Mouse (Mus musculus) hindbrain, embryonic 14.5 days (tissue): ENCODE results near the gene Gpld1. TPM values are rescaled to one million over a fixed set of nuclear protein-coding genes. Genes with fewer than 3 reads are reported as not detected.

Experiments used
- ATAC-seq: fragments of 200-750 bp; cut with Nextera tagmentation; 2 replicates; pipeline ENCODE4 v1.8.0; 2017; ENCODE audit warnings: moderate number of reproducible peaks, mild to moderate bottlenecking, moderate TSS enrichment, moderate library complexity; ENCODE audit not compliant: low FRiP score
- DNase-seq: peaks from one replicate; pipeline ENCODE4 v3.0.0-alpha.2; 2015; ENCODE audit warnings: low spot score
- H3K27ac ChIP-seq: fragments of 300-500 bp; sonication (generic); 2 replicates; pipeline ENCODE4 v1.5.1; 2014; ENCODE audit warnings: mild to moderate bottlenecking, moderate library complexity
- H3K27me3 ChIP-seq: fragments of 300-500 bp; sonication (generic); 2 replicates; pipeline ENCODE4 v1.6.1; 2014; ENCODE audit warnings: mild to moderate bottlenecking, low read length, mixed read lengths; ENCODE audit not compliant: control insufficient read depth, insufficient read depth
- H3K36me3 ChIP-seq: fragments of 300-500 bp; sonication (generic); replicated peaks from 2 replicates; pipeline ENCODE4 v1.6.1; 2014; ENCODE audit not compliant: control insufficient read depth, insufficient read depth
- H3K4me1 ChIP-seq: fragments of 300-500 bp; sonication (generic); replicated peaks from 2 replicates; pipeline ENCODE4 v1.6.1; 2014; ENCODE audit warnings: antibody characterized with exemption, low read length, mixed read lengths; ENCODE audit not compliant: control insufficient read depth, insufficient read depth
- H3K4me2 ChIP-seq: fragments of 300-500 bp; sonication (generic); replicated peaks from 2 replicates; pipeline ENCODE4 v1.6.1; 2014; ENCODE audit warnings: mild to moderate bottlenecking, moderate library complexity
- H3K4me3 ChIP-seq: fragments of 300-500 bp; sonication (generic); replicated peaks from 2 replicates; pipeline ENCODE4 v1.5.1; 2014; ENCODE audit warnings: mild to moderate bottlenecking, low read length
- H3K9ac ChIP-seq: fragments of 300-500 bp; sonication (generic); 2 replicates; pipeline ENCODE4 v1.6.1; 2014
- H3K9me3 ChIP-seq: fragments of 300-500 bp; sonication (generic); 2 replicates; pipeline ENCODE4 v1.6.1; 2016; ENCODE audit warnings: low read length; ENCODE audit not compliant: control insufficient read depth
- WGBS: fragments of 180-500 bp; shearing (Covaris S2); extraction: QIAGEN DNeasy Blood & Tissue Kit; methylation state at CpG from one replicate; pipeline ENCODE4 v1.1.7; 2014; 5-methylcytosine and 5-hydroxymethylcytosine counted together
- polyA plus RNA-seq: library from polyadenylated mRNA; unstranded; fragments of >200 nt; fragmentation: Nextera tagmentation; extraction: Ambion mirVana; gene quantifications from 2 replicates; pipeline ENCODE4 v1.2.1, GENCODE M21; 2014

Gpld1 gene
- polyA plus RNA-seq, 1 experiment from 2014 or later, result 3.8 TPM

DNA sequence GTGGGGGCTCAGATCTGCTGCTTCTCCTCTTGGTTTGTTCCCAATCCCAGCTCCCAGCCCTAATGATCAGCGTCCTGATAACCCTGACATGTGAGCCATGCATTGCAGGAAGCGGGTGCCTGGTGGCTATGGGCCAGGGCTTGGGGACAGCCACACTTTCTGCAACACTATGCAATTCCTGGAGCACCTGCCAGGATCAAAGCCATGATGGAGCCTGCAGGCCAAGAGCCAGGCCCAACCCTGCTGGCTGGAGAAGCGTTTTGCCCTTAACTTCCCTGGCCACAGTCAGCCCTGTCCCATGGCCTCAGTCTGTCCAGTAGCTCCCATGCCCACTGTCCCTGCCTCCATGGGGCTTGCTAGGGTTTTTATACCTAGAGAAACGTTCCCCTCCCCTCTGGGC lies 79.4 kb downstream of the Gpld1 start:
- 72% methylated on average over 4 of the region's 4 CpGs for WGBS
- H3K4me2 ChIP-seq, result no peak overlapping the region
- no peak overlapping the region for H3K4me3 ChIP-seq
- H3K36me3 ChIP-seq, result peaks cover 10% of the 10 kb centered on the region; the same call in 1 of the 2 replicates
- no peak overlapping the region for H3K27ac ChIP-seq
- H3K4me1 ChIP-seq, result peaks cover 17% of the 10 kb centered on the region
- no peaks in the 10 kb centered on the region for H3K27me3 ChIP-seq
- no peaks in the 10 kb centered on the region for H3K9me3 ChIP-seq
- no peak overlapping the region for H3K9ac ChIP-seq
- no peak for DNase-seq
- no peak for ATAC-seq

DNA sequence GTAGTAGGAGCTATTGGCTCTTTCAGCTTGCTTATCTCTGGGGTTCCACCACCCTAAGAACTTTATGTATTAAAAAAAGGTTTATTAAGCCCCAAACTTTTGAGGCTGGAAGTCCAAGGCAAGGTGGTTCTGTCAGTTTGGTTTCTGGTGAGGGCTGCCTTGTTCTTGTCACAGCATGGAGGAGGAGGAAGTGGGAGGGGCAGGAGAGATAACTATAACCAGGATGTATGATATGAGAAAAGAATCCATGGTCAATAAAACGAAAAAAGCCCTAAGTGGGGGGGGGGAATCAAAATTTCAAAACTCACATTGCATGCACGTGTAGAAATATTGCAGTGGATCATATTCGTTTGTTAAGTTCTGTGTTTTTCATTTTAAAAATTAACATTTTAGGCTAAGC lies 80.2 kb downstream of the Gpld1 start:
- Histone ChIP-seq H3K4me1 (peaks cover 17% of the 10 kb centered on the region), H3K27me3 (no peaks in the 10 kb centered on the region), H3K4me2 (no peak overlapping the region), H3K9ac (no peak overlapping the region), H3K27ac (no peak overlapping the region), H3K9me3 (no peaks in the 10 kb centered on the region), H3K36me3 (peaks cover 3% of the 10 kb centered on the region; the same call in 1 of the 2 replicates), H3K4me3 (no peak overlapping the region)
- ATAC-seq (no peak), DNase-seq (no peak)
- WGBS, result 86% methylated on average over 3 of the region's 3 CpGs

DNA sequence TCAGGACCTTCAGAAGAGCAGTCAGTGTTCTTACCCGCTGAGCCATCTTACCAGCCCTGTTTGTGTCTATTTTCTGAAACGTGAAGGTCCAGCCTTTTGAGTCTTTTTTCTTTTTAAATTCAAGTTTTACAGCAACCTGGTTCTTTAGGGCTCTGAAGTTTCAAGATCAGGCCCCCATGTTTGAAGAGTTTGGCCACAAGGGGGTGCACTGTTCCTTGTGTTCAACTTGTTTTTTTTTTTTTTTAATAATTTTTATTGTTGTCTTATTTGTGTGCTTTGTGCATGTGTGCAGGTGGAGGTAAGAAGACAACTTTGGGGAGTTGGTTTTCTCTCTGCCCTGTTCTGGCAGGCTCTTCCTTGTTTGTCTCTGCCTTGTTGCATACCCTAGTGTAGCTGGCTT lies 81.7 kb downstream of the Gpld1 start:
- no peak for ATAC-seq
- peak; percentile 43 for DNase-seq
- Histone ChIP-seq H3K4me2 (no peak overlapping the region), H3K9ac (no peak overlapping the region), H3K9me3 (no peaks in the 10 kb centered on the region), H3K4me3 (no peak overlapping the region), H3K27me3 (no peaks in the 10 kb centered on the region), H3K4me1 (peaks cover 3% of the 10 kb centered on the region; the same call in 1 of the 2 replicates), H3K36me3 (no peaks in the 10 kb centered on the region), H3K27ac (no peak overlapping the region)
- 27% methylated on average over 2 of the region's 2 CpGs for WGBS

DNA sequence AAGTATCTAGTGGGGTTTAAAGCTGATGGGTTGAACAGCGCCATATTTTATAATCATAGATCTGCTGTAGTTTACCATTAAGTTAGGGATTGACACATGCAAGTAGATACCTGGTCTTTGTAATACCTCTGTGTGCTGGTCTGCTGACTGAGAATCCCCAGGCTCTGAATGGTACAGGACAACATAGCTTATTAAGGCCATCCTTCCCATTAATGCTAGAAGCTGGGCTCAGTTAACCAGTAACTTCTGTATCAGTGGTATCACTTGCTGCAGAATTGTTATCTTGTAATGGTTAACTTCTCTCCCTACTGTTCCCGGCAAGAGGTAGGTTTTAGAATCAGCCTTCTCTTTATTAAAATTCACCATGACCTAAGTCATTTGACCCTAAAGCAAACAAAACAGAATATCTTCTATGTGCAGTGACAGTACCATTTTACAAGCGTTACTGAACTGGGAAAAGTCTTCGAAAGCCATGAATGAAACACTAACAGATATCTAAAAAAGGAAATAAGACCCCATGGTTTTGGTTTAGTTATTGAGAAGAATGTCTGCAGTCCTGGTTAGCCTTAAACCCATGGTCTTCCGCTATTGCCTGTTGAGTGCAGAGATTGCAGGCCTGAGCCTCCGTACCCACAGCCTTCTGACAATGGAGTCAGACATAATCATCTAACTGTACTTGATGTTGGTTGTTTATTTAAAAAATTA lies 83.6 kb downstream of the Gpld1 start:
- no peaks in the 10 kb centered on the region for H3K9me3 ChIP-seq
- 72% methylated on average over 6 of the region's 6 CpGs for WGBS
- H3K27me3 ChIP-seq, result no peaks in the 10 kb centered on the region
- no peak for DNase-seq
- no peaks in the 10 kb centered on the region for H3K36me3 ChIP-seq
- ATAC-seq, result no peak
- H3K9ac ChIP-seq, result no peak overlapping the region
- no peaks in the 10 kb centered on the region for H3K4me1 ChIP-seq
- H3K4me2 ChIP-seq, result no peak overlapping the region
- H3K4me3 ChIP-seq, result no peak overlapping the region
- H3K27ac ChIP-seq, result no peak overlapping the region

DNA sequence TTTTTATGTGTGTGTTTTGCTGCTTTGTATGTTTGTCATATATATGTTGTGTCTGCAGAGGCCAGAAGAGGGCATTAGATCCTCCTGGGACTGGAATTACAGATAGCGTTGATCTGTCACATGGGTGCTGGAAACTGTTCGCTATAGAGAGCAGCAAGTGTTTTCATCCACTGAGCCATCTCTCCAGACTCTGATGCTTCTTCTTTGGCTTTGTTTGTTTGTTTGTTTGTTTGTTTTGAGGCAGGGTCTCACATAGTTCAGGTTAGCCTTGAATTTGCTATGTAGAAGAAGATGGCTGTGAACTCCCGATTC lies 84.1 kb downstream of the Gpld1 start:
- Histone ChIP-seq H3K27ac (no peak overlapping the region), H3K4me2 (no peak overlapping the region), H3K9me3 (no peaks in the 10 kb centered on the region), H3K27me3 (no peaks in the 10 kb centered on the region), H3K4me3 (no peak overlapping the region), H3K9ac (no peak overlapping the region), H3K36me3 (no peaks in the 10 kb centered on the region), H3K4me1 (no peaks in the 10 kb centered on the region)
- ATAC-seq (no peak), DNase-seq (no peak)
- WGBS, result 80% methylated on average over 3 of the region's 3 CpGs

DNA sequence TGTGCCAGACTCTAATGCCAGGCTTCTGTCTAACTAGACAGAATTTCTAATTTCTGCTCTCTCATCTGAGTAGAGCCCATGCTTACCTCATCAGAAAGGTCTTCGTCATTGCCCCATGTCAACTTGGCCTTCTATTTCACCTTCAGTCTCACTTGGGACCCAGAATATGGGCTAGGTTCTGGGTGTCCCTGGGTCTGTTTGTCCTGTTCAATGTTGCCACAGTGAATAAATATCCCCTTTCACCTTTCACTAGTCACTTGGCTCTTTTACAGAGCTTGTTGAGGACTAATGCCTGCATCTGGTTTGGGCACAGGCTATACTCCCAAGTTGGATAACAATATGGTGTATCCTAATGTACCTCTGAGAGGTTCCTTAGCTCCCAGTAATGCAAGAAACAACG lies 96.5 kb downstream of the Gpld1 start:
- no peak overlapping the region for H3K4me3 ChIP-seq
- ATAC-seq, result no peak
- no peaks in the 10 kb centered on the region for H3K36me3 ChIP-seq
- H3K27me3 ChIP-seq, result no peaks in the 10 kb centered on the region
- 76% methylated on average over 2 of the region's 2 CpGs for WGBS
- no peak overlapping the region for H3K9ac ChIP-seq
- no peak for DNase-seq
- H3K9me3 ChIP-seq, result no peaks in the 10 kb centered on the region
- H3K27ac ChIP-seq, result no peak overlapping the region
- no peaks in the 10 kb centered on the region for H3K4me1 ChIP-seq
- H3K4me2 ChIP-seq, result no peak overlapping the region

Other genes with a start within 250 kb of the Gpld1 start
- gene Armh2, start 201.9 kb upstream of the Gpld1 start, polyA plus RNA-seq, result not detected in 2 replicates
- 20.6 and 22.1 TPM in 2 replicates for gene Gmnn, start 181.2 kb upstream of the Gpld1 start, polyA plus RNA-seq
- 40.8 and 43.7 TPM in 2 replicates for gene BC005537, start 141.5 kb upstream of the Gpld1 start, polyA plus RNA-seq
- 55.6 and 59.9 TPM in 2 replicates for gene Acot13, start 111.6 kb upstream of the Gpld1 start, polyA plus RNA-seq
- gene Tdp2, start 111.5 kb upstream of the Gpld1 start, polyA plus RNA-seq, result 34.7 and 37.5 TPM in 2 replicates
- 5.5 and 8.0 TPM in 2 replicates for gene D130043K22Rik, start 98.0 kb upstream of the Gpld1 start, polyA plus RNA-seq
- 15.8 and 16.5 TPM in 2 replicates for gene Aldh5a1, start 5.5 kb upstream of the Gpld1 start, polyA plus RNA-seq
- gene Mrs2, start 77.2 kb downstream of the Gpld1 start, polyA plus RNA-seq, result 26.6 and 28.9 TPM in 2 replicates
- gene Dcdc2a, start 112.9 kb downstream of the Gpld1 start, polyA plus RNA-seq, result 3.9 TPM in 2 replicates